Mouse (Mus musculus): ENCODE measurements at regions not wholly inside any gene's neighbourhood (a gene's known extent, or its start where the extent isn't known, plus 50 kb on each side); places are given as distances from the start of the nearest gene placed in this dataset.

- TF ChIP-seq CTCF (IDR thresholded peaks at IDR 0.05; ENCODE audit: extremely low read depth, insufficient read depth, insufficient read length, insufficient replicate concordance) (no peak), POLR2A (IDR thresholded peaks at IDR 0.05; ENCODE audit: low read depth, low read length) (no peak)
Observed at GRCm38 (mm10) chr13:71529397-71530122, 434.0 kb downstream of the Irx1 start.

Data from spleen, adult 2 months (tissue).